8 mouse cellular contexts compared by ENCODE assay signal in genomic region chr16:48993231-48993558, GRCm38 (mm10). TPM values are rescaled to one million over a fixed set of nuclear protein-coding genes. Genes with fewer than 3 reads are reported as not detected.
A peak's percentile ranks its signal among the peaks of the same experiment; 100 is the strongest.
DNase-seq lines count a peak whose midpoint lies in the region; ATAC-seq lines count a peak whose summit lies in the region.

No protein-coding gene starts in this region.

- peak overlapping the region; percentile 95 for H3K9ac ChIP-seq in kidney, embryonic 15.5 days
- H3K9ac ChIP-seq in hindbrain, embryonic 15.5 days = peak overlapping the region; percentile 98
- peak overlapping the region; percentile 99 for H3K9ac ChIP-seq in midbrain, embryonic 14.5 days (replicated peaks; ENCODE audit: low read length)

- H3K9me3 ChIP-seq in kidney, embryonic 15.5 days (replicated peaks) = no peaks in the 10 kb centered on the region
- no peaks in the 10 kb centered on the region for H3K9me3 ChIP-seq in hindbrain, embryonic 15.5 days
- H3K9me3 ChIP-seq in midbrain, embryonic 14.5 days (ENCODE audit: control insufficient read depth, low read length) = no peaks in the 10 kb centered on the region

- no peak for ATAC-seq in kidney, embryonic 15.5 days (replicated peaks; ENCODE audit: low FRiP score)
- ATAC-seq in hindbrain, embryonic 15.5 days (ENCODE audit: low FRiP score, low read depth) = no peak
- ATAC-seq in midbrain, embryonic 14.5 days (ENCODE audit: low FRiP score, low TSS enrichment) = no peak

- H3K4me3 ChIP-seq in kidney, embryonic 15.5 days (replicated peaks) = peak overlapping the region; percentile 79
- peak overlapping the region; percentile 97 for H3K4me3 ChIP-seq in hindbrain, embryonic 15.5 days
- H3K4me3 ChIP-seq in midbrain, embryonic 14.5 days (replicated peaks; ENCODE audit: low read depth, low read length) = peak overlapping the region; percentile 86

- no peaks in the 10 kb centered on the region for H3K27me3 ChIP-seq in kidney, embryonic 15.5 days
- H3K27me3 ChIP-seq in hindbrain, embryonic 15.5 days = no peaks in the 10 kb centered on the region
- no peaks in the 10 kb centered on the region for H3K27me3 ChIP-seq in midbrain, embryonic 14.5 days (ENCODE audit: control insufficient read depth, insufficient read depth, low read length)

- H3K36me3 ChIP-seq in kidney, embryonic 15.5 days = peaks cover 4% of the 10 kb centered on the region; the same call in 1 of the 2 replicates
- no peaks in the 10 kb centered on the region for H3K36me3 ChIP-seq in hindbrain, embryonic 15.5 days
- H3K36me3 ChIP-seq in midbrain, embryonic 14.5 days (ENCODE audit: control insufficient read depth, insufficient read depth, low read length) = no peaks in the 10 kb centered on the region

- peak overlapping the region; percentile 57 for H3K4me2 ChIP-seq in kidney, embryonic 15.5 days
- H3K4me2 ChIP-seq in hindbrain, embryonic 15.5 days = peak overlapping the region; percentile 58
- peak overlapping the region; percentile 76 for H3K4me2 ChIP-seq in midbrain, embryonic 14.5 days (ENCODE audit: low read length)

- 4% methylated on average over 9 of the region's 9 CpGs for WGBS in kidney, embryonic 15.5 days
- WGBS in hindbrain, embryonic 15.5 days = 3% methylated on average over 9 of the region's 9 CpGs
- 2% methylated on average over 9 of the region's 9 CpGs for WGBS in midbrain, embryonic 14.5 days

- peaks cover 19% of the 10 kb centered on the region for H3K4me1 ChIP-seq in kidney, embryonic 15.5 days
- H3K4me1 ChIP-seq in hindbrain, embryonic 15.5 days (replicated peaks) = peaks cover 14% of the 10 kb centered on the region
- peaks cover 12% of the 10 kb centered on the region; the same call in 1 of the 2 replicates for H3K4me1 ChIP-seq in midbrain, embryonic 14.5 days (ENCODE audit: control insufficient read depth, insufficient read depth, low read length)

- peak overlapping the region; percentile 93 for H3K27ac ChIP-seq in kidney, embryonic 15.5 days
- peak overlapping the region; percentile 97 for H3K27ac ChIP-seq in hindbrain, embryonic 15.5 days (replicated peaks)
- peak overlapping the region; percentile 98 for H3K27ac ChIP-seq in midbrain, embryonic 14.5 days (replicated peaks; ENCODE audit: low read depth, low read length)

- no peak for DNase-seq in kidney, postnatal 14 days
- peak; percentile 37 for DNase-seq in c-Kit-negative CD71-positive TER-119-positive erythroid progenitor cells, embryonic 14.5 days (ENCODE audit: low read depth, low spot score)
- DNase-seq in midbrain, embryonic 14.5 days = no peak
- DNase-seq in cerebellum, postnatal 36 days = no peak
- DNase-seq in gastrocnemius, postnatal 25 days = no peak
- no peak for DNase-seq in urinary bladder, postnatal 36 days (ENCODE audit: low spot score in 2 of 2)

RNA-seq across cellular contexts. Expression of gene Dzip3, which starts 0.8 kb away (rescaled TPM):
- 30.9 and 31.5 TPM in 2 replicates for polyA plus RNA-seq in kidney, embryonic 15.5 days (2015; fragmentation: Nextera tagmentation; extraction: Ambion mirVana)
- 53.4 and 55.8 TPM in 2 replicates for polyA plus RNA-seq in hindbrain, embryonic 15.5 days (2015; fragmentation: Nextera tagmentation; extraction: Ambion mirVana)
- polyA plus RNA-seq in midbrain, embryonic 14.5 days (2014; fragmentation: Nextera tagmentation; extraction: Ambion mirVana) = 69.3 and 80.9 TPM in 2 replicates
- total RNA-seq in gastrocnemius, postnatal 25 days (2021) = 1 to 10 TPM; 3.8 to 4.3 TPM

RNA-seq across cellular contexts. Expression of gene Cip2a, which starts 0.8 kb away (rescaled TPM):
- 25.2 and 29.0 TPM in 2 replicates for polyA plus RNA-seq in kidney, embryonic 15.5 days (2015; fragmentation: Nextera tagmentation; extraction: Ambion mirVana)
- 7.3 and 8.9 TPM in 2 replicates for polyA plus RNA-seq in hindbrain, embryonic 15.5 days (2015; fragmentation: Nextera tagmentation; extraction: Ambion mirVana)
- 6.7 and 10.9 TPM in 2 replicates for polyA plus RNA-seq in midbrain, embryonic 14.5 days (2014; fragmentation: Nextera tagmentation; extraction: Ambion mirVana)
- under 1 TPM; 0.41 to 0.96 TPM for total RNA-seq in gastrocnemius, postnatal 25 days (2021)
